Mouse (Mus musculus): ENCODE measurements around the gene 1600002K03Rik. TPM values are rescaled to one million over a fixed set of nuclear protein-coding genes. Genes with fewer than 3 reads are reported as not detected.
"Not testable (repeated sequence)": the region's sequence is repeated elsewhere in the genome, so short reads cannot be mapped to it uniquely, and the experiment has no call there.

Gene 1600002K03Rik
- polyA plus RNA-seq, 1 experiment from 2014 or later: 10.4 TPM

- Histone ChIP-seq H3K9me3 (no peaks in the 10 kb centered on the region), H3K4me2 (no peak overlapping the region), H3K4me3 (no peak overlapping the region), H3K36me3 (no peaks in the 10 kb centered on the region), H3K9ac (no peak overlapping the region), H3K4me1 (peaks cover 18% of the 10 kb centered on the region), H3K27me3 (replicated peaks) (peaks cover 21% of the 10 kb centered on the region), H3K27ac (replicated peaks) (no peak overlapping the region)
- no peak for ATAC-seq (ENCODE audit: extremely low read depth, insufficient number of reproducible peaks, low FRiP score, low TSS enrichment)
- 92% methylated on average over 1 of the region's 1 CpGs for WGBS
Measured at GRCm38 (mm10) chr10:80196167-80196566, 23.4 kb downstream of the 1600002K03Rik start.

GRCm38 (mm10) chr10:80196778-80197581 lies 24.2 kb downstream of the 1600002K03Rik start:
- Histone ChIP-seq H3K9me3 (no peaks in the 10 kb centered on the region), H3K36me3 (no peaks in the 10 kb centered on the region), H3K4me2 (no peak overlapping the region), H3K27ac (replicated peaks) (no peak overlapping the region), H3K4me3 (no peak overlapping the region), H3K9ac (no peak overlapping the region), H3K27me3 (replicated peaks) (peaks cover 13% of the 10 kb centered on the region), H3K4me1 (peaks cover 18% of the 10 kb centered on the region)
- no peak for ATAC-seq (ENCODE audit: extremely low read depth, insufficient number of reproducible peaks, low FRiP score, low TSS enrichment)
- 77% methylated on average over 33 of the region's 33 CpGs for whole genome bisulfite sequencing

GRCm38 (mm10) chr10:80199440-80200008 lies 26.8 kb downstream of the 1600002K03Rik start:
- Histone ChIP-seq H3K4me3 (no peak overlapping the region), H3K9me3 (no peaks in the 10 kb centered on the region), H3K27me3 (replicated peaks) (peaks cover 4% of the 10 kb centered on the region; the same call in 1 of the 2 replicates), H3K27ac (replicated peaks) (no peak overlapping the region), H3K4me1 (peaks cover 8% of the 10 kb centered on the region), H3K4me2 (no peak overlapping the region), H3K9ac (no peak overlapping the region), H3K36me3 (no peaks in the 10 kb centered on the region)
- WGBS: 57% methylated on average over 3 of the region's 3 CpGs
- ATAC-seq (ENCODE audit: extremely low read depth, insufficient number of reproducible peaks, low FRiP score, low TSS enrichment): 0 out of 2 replicates have a peak, but pooled peaks have one; percentile 31

GRCm38 (mm10) chr10:80200485-80200884 lies 27.7 kb downstream of the 1600002K03Rik start:
- H3K4me1 ChIP-seq: peaks cover 7% of the 10 kb centered on the region
- peaks cover 4% of the 10 kb centered on the region; the same call in 1 of the 2 replicates for H3K27me3 ChIP-seq (replicated peaks)
- H3K27ac ChIP-seq (replicated peaks): no peak overlapping the region
- H3K9ac ChIP-seq: 0 out of 2 replicates have a peak overlapping the region, but pooled peaks have one; percentile 14
- no peak for ATAC-seq (ENCODE audit: extremely low read depth, insufficient number of reproducible peaks, low FRiP score, low TSS enrichment)
- 70% methylated on average over 6 of the region's 6 CpGs for WGBS
- no peak overlapping the region for H3K4me3 ChIP-seq
- no peak overlapping the region for H3K4me2 ChIP-seq
- H3K9me3 ChIP-seq: no peaks in the 10 kb centered on the region
- H3K36me3 ChIP-seq: no peaks in the 10 kb centered on the region

GRCm38 (mm10) chr10:80204055-80204454 lies 31.3 kb downstream of the 1600002K03Rik start:
- peak overlapping the region; percentile 19 for H3K9ac ChIP-seq
- no peaks in the 10 kb centered on the region for H3K36me3 ChIP-seq
- no peak overlapping the region for H3K4me2 ChIP-seq
- peaks cover 23% of the 10 kb centered on the region for H3K27me3 ChIP-seq (replicated peaks)
- H3K4me3 ChIP-seq: no peak overlapping the region
- H3K9me3 ChIP-seq: no peaks in the 10 kb centered on the region
- no peak for ATAC-seq (ENCODE audit: extremely low read depth, insufficient number of reproducible peaks, low FRiP score, low TSS enrichment)
- 30% methylated on average over 7 of the region's 7 CpGs for WGBS
- no peak overlapping the region for H3K27ac ChIP-seq (replicated peaks)
- peaks cover 9% of the 10 kb centered on the region for H3K4me1 ChIP-seq

- no peak overlapping the region for H3K27ac ChIP-seq (replicated peaks)
- 53% methylated on average over 1 of the region's 1 CpGs for WGBS
- peaks cover 31% of the 10 kb centered on the region for H3K27me3 ChIP-seq (replicated peaks)
- peaks cover 9% of the 10 kb centered on the region for H3K4me1 ChIP-seq
- H3K9ac ChIP-seq: no peak overlapping the region
- H3K36me3 ChIP-seq: no peaks in the 10 kb centered on the region
- H3K9me3 ChIP-seq: no peaks in the 10 kb centered on the region
- H3K4me3 ChIP-seq: no peak overlapping the region
- no peak for ATAC-seq (ENCODE audit: extremely low read depth, insufficient number of reproducible peaks, low FRiP score, low TSS enrichment)
- no peak overlapping the region for H3K4me2 ChIP-seq
Measured at GRCm38 (mm10) chr10:80207201-80207600, 34.5 kb downstream of the 1600002K03Rik start.

- WGBS: 71% methylated on average over 10 of the region's 10 CpGs
- H3K4me2 ChIP-seq: no peak overlapping the region
- H3K27me3 ChIP-seq (replicated peaks): peaks cover 31% of the 10 kb centered on the region
- H3K36me3 ChIP-seq: no peaks in the 10 kb centered on the region
- H3K9me3 ChIP-seq: no peaks in the 10 kb centered on the region
- H3K4me1 ChIP-seq: peaks cover 9% of the 10 kb centered on the region
- H3K9ac ChIP-seq: no peak overlapping the region
- H3K4me3 ChIP-seq: no peak overlapping the region
- H3K27ac ChIP-seq (replicated peaks): no peak overlapping the region
- ATAC-seq (ENCODE audit: extremely low read depth, insufficient number of reproducible peaks, low FRiP score, low TSS enrichment): no peak
Measured at GRCm38 (mm10) chr10:80207676-80208075, 34.9 kb downstream of the 1600002K03Rik start.

GRCm38 (mm10) chr10:80208248-80208647 lies 35.5 kb downstream of the 1600002K03Rik start:
- Histone ChIP-seq H3K4me1 (peaks cover 9% of the 10 kb centered on the region), H3K27ac (replicated peaks) (no peak overlapping the region), H3K36me3 (no peaks in the 10 kb centered on the region), H3K27me3 (replicated peaks) (peaks cover 31% of the 10 kb centered on the region), H3K4me2 (no peak overlapping the region), H3K4me3 (no peak overlapping the region), H3K9me3 (no peaks in the 10 kb centered on the region), H3K9ac (no peak overlapping the region)
- WGBS: 73% methylated on average over 4 of the region's 4 CpGs
- ATAC-seq (ENCODE audit: extremely low read depth, insufficient number of reproducible peaks, low FRiP score, low TSS enrichment): no peak

GRCm38 (mm10) chr10:80208841-80209371 lies 36.2 kb downstream of the 1600002K03Rik start:
- no peaks in the 10 kb centered on the region for H3K9me3 ChIP-seq

GRCm38 (mm10) chr10:80211547-80212103 lies 38.9 kb downstream of the 1600002K03Rik start:
- ATAC-seq (ENCODE audit: extremely low read depth, insufficient number of reproducible peaks, low FRiP score, low TSS enrichment); H3K9ac ChIP-seq; H3K27ac ChIP-seq (replicated peaks); H3K36me3 ChIP-seq; H3K9me3 ChIP-seq; H3K4me3 ChIP-seq; H3K4me2 ChIP-seq; H3K4me1 ChIP-seq: not testable (repeated sequence)
- peaks cover 32% of the 10 kb centered on the region for H3K27me3 ChIP-seq (replicated peaks)
- WGBS: 59% methylated on average over 7 of the region's 7 CpGs

More at GRCm38 (mm10) chr10:80208841-80209371, 36.2 kb downstream of the 1600002K03Rik start:
- Histone ChIP-seq H3K4me3 (no peak overlapping the region), H3K36me3 (no peaks in the 10 kb centered on the region), H3K4me1 (peaks cover 6% of the 10 kb centered on the region), H3K27me3 (replicated peaks) (peaks cover 31% of the 10 kb centered on the region), H3K27ac (replicated peaks) (no peak overlapping the region), H3K9ac (peak overlapping the region; percentile 56), H3K4me2 (peak overlapping the region; percentile 36)
- 16% methylated on average over 24 of the region's 24 CpGs for WGBS
- no peak for ATAC-seq (ENCODE audit: extremely low read depth, insufficient number of reproducible peaks, low FRiP score, low TSS enrichment)

GRCm38 (mm10) chr10:80215048-80215772 lies 42.5 kb downstream of the 1600002K03Rik start:
- no peak overlapping the region for H3K27ac ChIP-seq (replicated peaks)
- 29% methylated on average over 16 of the region's 16 CpGs for WGBS
- H3K4me2 ChIP-seq: no peak overlapping the region
- H3K4me3 ChIP-seq: no peak overlapping the region
- H3K4me1 ChIP-seq: 0 out of 2 replicates have a peak, but pooled peaks cover 3% of the 10 kb centered on the region
- no peak for ATAC-seq (ENCODE audit: extremely low read depth, insufficient number of reproducible peaks, low FRiP score, low TSS enrichment)
- no peaks in the 10 kb centered on the region for H3K9me3 ChIP-seq
- no peaks in the 10 kb centered on the region for H3K36me3 ChIP-seq
- H3K9ac ChIP-seq: peak overlapping the region; percentile 71
- H3K27me3 ChIP-seq (replicated peaks): peaks cover 4% of the 10 kb centered on the region; the same call in 1 of the 2 replicates

Measured in heart, embryonic 13.5 days (tissue).